Mouse (Mus musculus): Measurements from ENCODE around the gene Iqcf3.
A peak's percentile ranks its signal among the peaks of the same experiment; 100 is the strongest.

Iqcf3 gene

GRCm38 (mm10) chr9:106470991-106471750 lies 90.3 kb downstream of the Iqcf3 start:
- DNase-seq = peak in 1 of 2 experiments; percentile 19

GRCm38 (mm10) chr9:106469776-106470175 lies 91.7 kb downstream of the Iqcf3 start:
- no peak for DNase-seq

GRCm38 (mm10) chr9:106469317-106469716 lies 92.1 kb downstream of the Iqcf3 start:
- DNase-seq = no peak

GRCm38 (mm10) chr9:106467746-106468145 lies 93.7 kb downstream of the Iqcf3 start:
- DNase-seq = no peak

GRCm38 (mm10) chr9:106466721-106467120 lies 94.7 kb downstream of the Iqcf3 start:
- DNase-seq = no peak

GRCm38 (mm10) chr9:106465571-106466200 lies 95.7 kb downstream of the Iqcf3 start, which contains the start of gene Gpr62:
Gpr62 (minus strand) TSS chr9:106465938.
- no peak for DNase-seq

- no peak for DNase-seq
These were observed 96.5 kb downstream of the Iqcf3 start for GRCm38 (mm10) chr9:106464751-106465541.

- no peak for DNase-seq
These were observed 98.0 kb downstream of the Iqcf3 start for GRCm38 (mm10) chr9:106463122-106464063.

- no peak for DNase-seq
These were observed 99.0 kb downstream of the Iqcf3 start for GRCm38 (mm10) chr9:106462430-106462800.

GRCm38 (mm10) chr9:106461641-106462429 lies 99.6 kb downstream of the Iqcf3 start:
- no peak for DNase-seq

GRCm38 (mm10) chr9:106461026-106461415 lies 100.4 kb downstream of the Iqcf3 start:
- DNase-seq = no peak

GRCm38 (mm10) chr9:106460401-106461025 lies 100.9 kb downstream of the Iqcf3 start:
- no peak for DNase-seq

- no peak for DNase-seq
These were observed 101.5 kb downstream of the Iqcf3 start for GRCm38 (mm10) chr9:106459946-106460345.

GRCm38 (mm10) chr9:106457920-106458319 lies 103.5 kb downstream of the Iqcf3 start:
- no peak for DNase-seq

GRCm38 (mm10) chr9:106457163-106457559 lies 104.3 kb downstream of the Iqcf3 start:
- DNase-seq = no peak

GRCm38 (mm10) chr9:106456325-106457162 lies 104.9 kb downstream of the Iqcf3 start:
- DNase-seq = no peak

GRCm38 (mm10) chr9:106454888-106455681 lies 106.3 kb downstream of the Iqcf3 start:
- DNase-seq = no peak

GRCm38 (mm10) chr9:106454071-106454761 lies 107.2 kb downstream of the Iqcf3 start:
- no peak for DNase-seq

All from kidney, adult 8-10 months (tissue).